Mouse (Mus musculus): ENCODE measurements around the gene Olfr855. TPM values are rescaled to one million over a fixed set of nuclear protein-coding genes. Genes with fewer than 3 reads are reported as not detected.
A peak's percentile ranks its signal among the peaks of the same experiment; 100 is the strongest.

Gene Olfr855
- total RNA-seq (2021), result not detected
- long read RNA-seq, experiment 1, result 0 reads
- long read RNA-seq, experiment 2, result 0 reads

GRCm38 (mm10) chr9:19582317-19582716 is at the start of gene Olfr855:
TSS of gene Olfr855 (plus strand) at chr9:19582617.
- no peak for DNase-seq (ENCODE audit: low spot score in 2 of 2)

GRCm38 (mm10) chr9:19540976-19541375 is 41.4 kb upstream of the Olfr855 start, which contains the start of gene Olfr853:
TSS of gene Olfr853 (minus strand) at chr9:19541076.
- no peak for DNase-seq (ENCODE audit: low spot score in 2 of 2)

GRCm38 (mm10) chr9:19567282-19567681 is 15.1 kb upstream of the Olfr855 start, which contains the start of gene Olfr854:
TSS of gene Olfr854 (minus strand) at chr9:19567382.
- DNase-seq (ENCODE audit: low spot score in 2 of 2), result no peak

- no peak for DNase-seq (ENCODE audit: low spot score in 2 of 2)
Observed at GRCm38 (mm10) chr9:19621297-19621696, 38.9 kb downstream of the Olfr855 start.

GRCm38 (mm10) chr9:19621843-19622822 is 39.7 kb downstream of the Olfr855 start, which contains the start of gene Zfp317:
TSS of gene Zfp317 (plus strand) at chr9:19622102.
- peak; percentile 66 to 72 for DNase-seq (ENCODE audit: low spot score in 2 of 2)

GRCm38 (mm10) chr9:19629574-19629973 is 47.2 kb downstream of the Olfr855 start:
- DNase-seq (ENCODE audit: low spot score in 2 of 2), result no peak

Other genes starting within 250 kb of the Olfr855 start
- not detected for gene Olfr845, start 246.2 kb upstream of the Olfr855 start, total RNA-seq (2021)
- gene Olfr846, start 218.6 kb upstream of the Olfr855 start, total RNA-seq (2021), result not detected
- not detected for gene Olfr847, start 203.9 kb upstream of the Olfr855 start, total RNA-seq (2021)
- not detected for gene Olfr849, start 142.4 kb upstream of the Olfr855 start, total RNA-seq (2021)
- gene Olfr850, start 104.4 kb upstream of the Olfr855 start, total RNA-seq (2021), result not detected
- gene Olfr851, start 89.3 kb upstream of the Olfr855 start, total RNA-seq (2021), result not detected
- gene Olfr853, start 41.5 kb upstream of the Olfr855 start, total RNA-seq (2021), result not detected
- gene Olfr854, start 15.2 kb upstream of the Olfr855 start, total RNA-seq (2021), result not detected
- 10 to 100 TPM; 18.2 to 21.3 TPM for gene Zfp317, start 39.5 kb downstream of the Olfr855 start, total RNA-seq (2021)
- not detected for gene Olfr857, start 126.8 kb downstream of the Olfr855 start, total RNA-seq (2021)
- gene Olfr58, start 197.7 kb downstream of the Olfr855 start, total RNA-seq (2021), result not detected
- gene Olfr859, start 222.3 kb downstream of the Olfr855 start, total RNA-seq (2021), result not detected